Mouse (Mus musculus): Measurements from ENCODE around the gene Bhlha15. TPM values are rescaled to one million over a fixed set of nuclear protein-coding genes. Genes with fewer than 3 reads are reported as not detected.

Gene Bhlha15
- total RNA-seq, 2 experiments from 2014 or later = 1.3 to 4.4 TPM

- ATAC-seq (replicated peaks; ENCODE audit: poor library complexity, severe bottlenecking) = no peak
These were observed 1.7 kb upstream of the Bhlha15 start for GRCm38 (mm10) chr5:144188422-144188821.

- no peak for ATAC-seq (replicated peaks; ENCODE audit: poor library complexity, severe bottlenecking)
These were observed 759 bp upstream of the Bhlha15 start for GRCm38 (mm10) chr5:144189327-144189726.

GRCm38 (mm10) chr5:144191026-144191425 is 940 bp downstream of the Bhlha15 start:
- no peak for ATAC-seq (replicated peaks; ENCODE audit: poor library complexity, severe bottlenecking)

GRCm38 (mm10) chr5:144192673-144193072 is 2.6 kb downstream of the Bhlha15 start:
- no peak for ATAC-seq (replicated peaks; ENCODE audit: poor library complexity, severe bottlenecking)

GRCm38 (mm10) chr5:144194416-144194815 is 4.3 kb downstream of the Bhlha15 start:
- ATAC-seq (replicated peaks; ENCODE audit: poor library complexity, severe bottlenecking) = no peak

- ATAC-seq (replicated peaks; ENCODE audit: poor library complexity, severe bottlenecking) = no peak
These were observed 5.5 kb downstream of the Bhlha15 start for GRCm38 (mm10) chr5:144195567-144195966.

GRCm38 (mm10) chr5:144200616-144201015 is 10.5 kb downstream of the Bhlha15 start:
- no peak for ATAC-seq (replicated peaks; ENCODE audit: poor library complexity, severe bottlenecking)

- ATAC-seq (replicated peaks; ENCODE audit: poor library complexity, severe bottlenecking) = no peak
These were observed 12.3 kb downstream of the Bhlha15 start for GRCm38 (mm10) chr5:144202430-144202829.

- ATAC-seq (replicated peaks; ENCODE audit: poor library complexity, severe bottlenecking) = no peak
These were observed 13.4 kb downstream of the Bhlha15 start for GRCm38 (mm10) chr5:144203398-144203959.

- ATAC-seq (replicated peaks; ENCODE audit: poor library complexity, severe bottlenecking) = no peak
These were observed 14.2 kb downstream of the Bhlha15 start for GRCm38 (mm10) chr5:144204303-144204702.

- ATAC-seq (replicated peaks; ENCODE audit: poor library complexity, severe bottlenecking) = no peak
These were observed 14.8 kb downstream of the Bhlha15 start for GRCm38 (mm10) chr5:144204911-144205310.

GRCm38 (mm10) chr5:144206069-144206468 is 16.0 kb downstream of the Bhlha15 start:
- ATAC-seq (replicated peaks; ENCODE audit: poor library complexity, severe bottlenecking) = no peak

- ATAC-seq (replicated peaks; ENCODE audit: poor library complexity, severe bottlenecking) = peak; percentile 52
These were observed 17.4 kb downstream of the Bhlha15 start for GRCm38 (mm10) chr5:144207478-144207877.

- ATAC-seq (replicated peaks; ENCODE audit: poor library complexity, severe bottlenecking) = peak; percentile 67
These were observed 24.4 kb downstream of the Bhlha15 start for GRCm38 (mm10) chr5:144214453-144214852.

GRCm38 (mm10) chr5:144215992-144216391 is 25.9 kb downstream of the Bhlha15 start:
- ATAC-seq (replicated peaks; ENCODE audit: poor library complexity, severe bottlenecking) = peak; percentile 58

GRCm38 (mm10) chr5:144218061-144218460 is 28.0 kb downstream of the Bhlha15 start:
- ATAC-seq (replicated peaks; ENCODE audit: poor library complexity, severe bottlenecking) = no peak

GRCm38 (mm10) chr5:144219306-144219705 is 29.2 kb downstream of the Bhlha15 start:
- no peak for ATAC-seq (replicated peaks; ENCODE audit: poor library complexity, severe bottlenecking)

GRCm38 (mm10) chr5:144219936-144220335 is 29.9 kb downstream of the Bhlha15 start:
- no peak for ATAC-seq (replicated peaks; ENCODE audit: poor library complexity, severe bottlenecking)

- ATAC-seq (replicated peaks; ENCODE audit: poor library complexity, severe bottlenecking) = peak; percentile 61
These were observed 31.2 kb downstream of the Bhlha15 start for GRCm38 (mm10) chr5:144221305-144221704.

- ATAC-seq (replicated peaks; ENCODE audit: poor library complexity, severe bottlenecking) = peak; percentile 10
These were observed 32.9 kb downstream of the Bhlha15 start for GRCm38 (mm10) chr5:144222811-144223502.

GRCm38 (mm10) chr5:144223503-144223862 is 33.4 kb downstream of the Bhlha15 start, which contains the start of gene Tecpr1:
TSS of gene Tecpr1 (minus strand) at chr5:144223615.
- peak; percentile 88 for ATAC-seq (replicated peaks; ENCODE audit: poor library complexity, severe bottlenecking)

Measured in granulocyte monocyte progenitor cell, adult 5-6 weeks (primary cell).